Mouse (Mus musculus): ENCODE measurements around the gene Cst9.

GRCm38 (mm10) chr2:148884738-148885137, 49.8 kb downstream of the Cst9 start:
- TF ChIP-seq CTCF (IDR thresholded peaks at IDR 0.05; ENCODE audit: control insufficient read depth, insufficient read depth, insufficient replicate concordance, low read depth, low read length): no peak
- no peak for TF ChIP-seq POLR2A (IDR thresholded peaks at IDR 0.05; ENCODE audit: control insufficient read depth, low read depth, low read length)

Measured in testis, adult 2 months (tissue).